Mouse (Mus musculus): ENCODE measurements around the gene Syt3. TPM values are rescaled to one million over a fixed set of nuclear protein-coding genes. Genes with fewer than 3 reads are reported as not detected.

Gene Syt3
- polyA plus RNA-seq, 1 experiment from 2014 or later, result 3.5 TPM

DNA sequence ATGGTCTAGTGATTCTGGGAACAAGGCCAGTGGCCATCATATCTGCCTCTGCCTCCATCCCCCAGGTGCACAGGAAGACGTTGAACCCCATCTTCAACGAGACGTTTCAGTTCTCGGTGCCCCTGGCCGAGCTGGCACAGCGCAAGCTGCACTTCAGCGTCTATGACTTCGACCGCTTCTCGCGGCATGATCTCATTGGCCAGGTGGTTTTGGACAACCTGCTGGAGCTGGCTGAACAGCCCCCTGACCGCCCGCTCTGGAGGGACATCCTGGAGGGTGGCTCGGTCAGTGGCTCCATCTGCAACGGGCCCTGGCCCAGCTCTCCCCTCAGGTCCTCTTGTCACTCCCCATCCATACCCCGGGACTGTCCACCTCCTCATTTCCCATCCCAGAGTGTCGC is 9.4 kb downstream of the Syt3 start:
- TF ChIP-seq CTCF (IDR thresholded peaks at IDR 0.05; ENCODE audit: low read depth), result no peak
- DNase-seq (ENCODE audit: low spot score) (no peak), ATAC-seq (replicated peaks; ENCODE audit: low FRiP score, low read depth) (no peak)
- no peaks in the 10 kb centered on the region for H3K9me3 ChIP-seq (replicated peaks; ENCODE audit: low read length)
- no peak overlapping the region for H3K27ac ChIP-seq
- H3K36me3 ChIP-seq (ENCODE audit: insufficient read depth, low read length), result no peaks in the 10 kb centered on the region
- H3K9ac ChIP-seq (ENCODE audit: low read depth, low read length), result no peak overlapping the region
- no peak overlapping the region for H3K4me3 ChIP-seq (replicated peaks; ENCODE audit: low read depth, low read length)
- no peaks in the 10 kb centered on the region for H3K27me3 ChIP-seq (ENCODE audit: insufficient read depth, low read length)
- no peak overlapping the region for H3K4me2 ChIP-seq (ENCODE audit: low read length)
- WGBS, result 92% methylated on average over 17 of the region's 17 CpGs
- H3K4me1 ChIP-seq (replicated peaks; ENCODE audit: insufficient read depth, low read length), result no peaks in the 10 kb centered on the region

DNA sequence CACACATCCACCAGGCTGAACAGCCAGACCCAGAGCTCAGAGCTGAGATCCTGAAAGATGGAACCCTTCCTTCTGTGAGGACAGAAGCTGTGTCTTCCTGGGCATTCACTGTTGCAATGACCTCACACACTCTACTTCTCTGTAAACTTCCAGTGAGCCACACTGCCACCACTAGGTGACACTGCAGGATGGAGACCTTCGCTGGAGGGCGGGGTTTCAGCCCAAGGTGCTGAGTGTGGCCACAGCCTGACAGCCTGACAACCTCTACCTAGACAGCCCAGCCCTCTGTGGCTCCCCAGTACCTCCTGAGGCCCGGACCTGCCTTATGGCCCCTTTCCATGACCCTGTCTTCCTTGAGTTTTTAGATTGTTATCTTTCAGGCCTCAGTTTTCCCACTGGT is 14.7 kb downstream of the Syt3 start:
- Histone ChIP-seq H3K36me3 (ENCODE audit: insufficient read depth, low read length) (no peaks in the 10 kb centered on the region), H3K4me3 (replicated peaks; ENCODE audit: low read depth, low read length) (no peak overlapping the region), H3K27me3 (ENCODE audit: insufficient read depth, low read length) (no peaks in the 10 kb centered on the region), H3K9me3 (replicated peaks; ENCODE audit: low read length) (no peaks in the 10 kb centered on the region), H3K27ac (no peak overlapping the region), H3K4me2 (ENCODE audit: low read length) (no peak overlapping the region), H3K4me1 (replicated peaks; ENCODE audit: insufficient read depth, low read length) (no peaks in the 10 kb centered on the region), H3K9ac (ENCODE audit: low read depth, low read length) (no peak overlapping the region)
- 13% methylated on average over 3 of the region's 3 CpGs for WGBS
- peak; percentile 70 for TF ChIP-seq CTCF (IDR thresholded peaks at IDR 0.05; ENCODE audit: low read depth)
- ATAC-seq (replicated peaks; ENCODE audit: low FRiP score, low read depth) (peak; percentile 56), DNase-seq (ENCODE audit: low spot score) (peak; percentile 51)

DNA sequence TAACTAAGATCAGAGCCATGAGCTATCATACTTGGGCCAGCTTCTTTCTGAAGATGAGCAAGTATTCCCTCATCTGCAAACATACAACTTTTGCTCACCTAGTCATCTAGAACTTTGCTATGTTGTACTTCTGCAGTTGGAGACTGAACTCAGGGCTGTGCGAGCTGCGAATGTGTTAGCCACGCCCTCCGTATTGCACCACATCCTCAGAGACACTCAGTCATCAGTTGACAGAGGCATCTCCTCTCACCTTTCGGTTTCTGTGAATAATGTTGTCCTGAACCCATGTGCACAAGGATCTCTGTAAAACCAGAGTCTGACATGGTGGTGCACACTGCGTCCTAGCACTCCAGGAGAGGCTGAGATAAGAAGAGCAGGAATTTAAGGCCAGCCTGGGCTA is 17.8 kb downstream of the Syt3 start:
- H3K9ac ChIP-seq (ENCODE audit: low read depth, low read length), result no peak overlapping the region
- ATAC-seq (replicated peaks; ENCODE audit: low FRiP score, low read depth) (no peak), DNase-seq (ENCODE audit: low spot score) (no peak)
- no peaks in the 10 kb centered on the region for H3K36me3 ChIP-seq (ENCODE audit: insufficient read depth, low read length)
- H3K4me1 ChIP-seq (replicated peaks; ENCODE audit: insufficient read depth, low read length), result no peaks in the 10 kb centered on the region
- no peak overlapping the region for H3K4me2 ChIP-seq (ENCODE audit: low read length)
- no peak overlapping the region for H3K27ac ChIP-seq
- 75% methylated on average over 6 of the region's 6 CpGs for WGBS
- TF ChIP-seq CTCF (IDR thresholded peaks at IDR 0.05; ENCODE audit: low read depth), result no peak
- H3K9me3 ChIP-seq (replicated peaks; ENCODE audit: low read length), result no peaks in the 10 kb centered on the region
- no peaks in the 10 kb centered on the region for H3K27me3 ChIP-seq (ENCODE audit: insufficient read depth, low read length)
- H3K4me3 ChIP-seq (replicated peaks; ENCODE audit: low read depth, low read length), result no peak overlapping the region

DNA sequence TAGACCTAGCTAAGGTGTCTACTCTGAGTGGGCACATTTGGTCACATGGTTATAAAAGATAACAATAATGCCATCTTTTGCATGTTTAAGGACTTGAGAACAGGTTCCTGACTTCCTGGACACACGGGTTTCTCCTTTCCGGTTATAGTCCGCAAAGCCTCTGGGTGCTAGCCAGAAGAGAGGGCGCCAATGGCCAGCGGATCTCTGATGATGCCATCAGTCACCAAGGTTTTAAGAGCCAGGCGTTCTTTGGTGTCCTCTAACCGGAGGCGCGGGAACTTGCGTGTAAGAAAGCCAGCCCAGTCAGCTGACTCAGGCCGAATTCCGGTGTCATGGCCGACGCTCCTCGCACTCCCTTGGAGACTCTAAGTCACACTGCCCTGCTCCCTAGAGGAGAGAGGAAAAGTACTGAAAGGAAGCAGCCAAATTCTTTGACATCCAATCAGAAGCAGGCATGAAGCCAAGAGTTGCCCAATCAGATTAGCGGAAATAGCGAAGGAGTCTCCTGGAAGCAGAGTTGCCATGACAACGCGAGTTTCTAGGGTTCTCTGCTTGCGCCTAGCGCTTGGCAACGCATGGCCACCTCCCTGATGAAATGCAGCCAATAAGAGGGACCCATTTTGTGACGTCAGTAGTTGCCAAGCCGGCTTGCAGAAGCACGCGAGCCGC is 21.6 kb downstream of the Syt3 start:
- Histone ChIP-seq H3K27ac (peak overlapping the region; percentile 56; the same call in 1 of the 2 replicates), H3K4me3 (replicated peaks; ENCODE audit: low read depth, low read length) (peak overlapping the region; percentile 23), H3K4me1 (replicated peaks; ENCODE audit: insufficient read depth, low read length) (no peaks in the 10 kb centered on the region), H3K9me3 (replicated peaks; ENCODE audit: low read length) (no peaks in the 10 kb centered on the region), H3K36me3 (ENCODE audit: insufficient read depth, low read length) (no peaks in the 10 kb centered on the region), H3K27me3 (ENCODE audit: insufficient read depth, low read length) (no peaks in the 10 kb centered on the region), H3K4me2 (ENCODE audit: low read length) (peak overlapping the region; percentile 49), H3K9ac (ENCODE audit: low read depth, low read length) (no peak overlapping the region)
- ATAC-seq (replicated peaks; ENCODE audit: low FRiP score, low read depth) (peak; percentile 95), DNase-seq (ENCODE audit: low spot score) (peak; percentile 99)
- 3% methylated on average over 27 of the region's 27 CpGs for WGBS
- TF ChIP-seq CTCF (IDR thresholded peaks at IDR 0.05; ENCODE audit: low read depth), result peak; percentile 29; the same call in 1 of the 2 replicates

DNA sequence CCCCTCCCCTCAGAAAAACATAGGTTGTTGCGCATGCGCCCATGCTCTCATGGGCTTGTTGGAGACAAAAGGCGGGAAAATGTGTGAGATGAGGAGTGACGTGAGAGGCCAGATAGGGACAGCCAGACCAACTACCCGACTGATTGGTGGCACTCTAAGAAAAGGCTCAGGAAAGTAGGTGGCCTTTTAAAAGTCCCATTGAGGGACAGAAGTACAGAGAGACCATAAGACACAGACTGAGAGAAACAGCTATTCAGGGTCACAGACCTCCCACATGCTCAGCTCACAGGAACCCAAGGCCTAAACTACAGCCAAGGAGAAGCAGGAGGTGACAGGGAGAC is 22.1 kb downstream of the Syt3 start:
- ATAC-seq (replicated peaks; ENCODE audit: low FRiP score, low read depth) (no peak), DNase-seq (ENCODE audit: low spot score) (no peak)
- Histone ChIP-seq H3K4me1 (replicated peaks; ENCODE audit: insufficient read depth, low read length) (no peaks in the 10 kb centered on the region), H3K4me3 (replicated peaks; ENCODE audit: low read depth, low read length) (no peak overlapping the region), H3K27ac (no peak overlapping the region), H3K9me3 (replicated peaks; ENCODE audit: low read length) (no peaks in the 10 kb centered on the region), H3K27me3 (ENCODE audit: insufficient read depth, low read length) (no peaks in the 10 kb centered on the region), H3K4me2 (ENCODE audit: low read length) (no peak overlapping the region), H3K36me3 (ENCODE audit: insufficient read depth, low read length) (no peaks in the 10 kb centered on the region), H3K9ac (ENCODE audit: low read depth, low read length) (no peak overlapping the region)
- WGBS, result 0% methylated on average over 5 of the region's 5 CpGs
- no peak for TF ChIP-seq CTCF (IDR thresholded peaks at IDR 0.05; ENCODE audit: low read depth)

DNA sequence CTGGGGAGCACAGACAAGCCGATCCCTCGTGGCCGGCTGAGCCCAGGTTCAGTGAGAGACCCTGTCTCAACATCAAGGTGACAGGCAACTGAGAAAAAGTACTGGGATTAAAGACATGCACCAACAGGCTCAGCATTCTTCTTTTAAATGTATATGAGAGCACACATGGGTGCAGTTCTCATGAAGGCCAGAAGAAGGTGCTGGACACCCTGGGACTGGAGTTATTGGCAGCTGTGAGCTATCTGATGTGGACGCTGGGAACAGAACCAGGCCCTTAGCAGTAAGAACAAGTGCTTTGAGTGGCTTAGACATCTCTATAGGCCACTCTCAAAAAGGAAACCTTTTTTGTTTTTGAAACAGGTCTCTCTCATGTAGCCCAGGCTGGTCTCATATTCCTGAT is 27.2 kb downstream of the Syt3 start:
- DNase-seq (ENCODE audit: low spot score), result no peak

DNA sequence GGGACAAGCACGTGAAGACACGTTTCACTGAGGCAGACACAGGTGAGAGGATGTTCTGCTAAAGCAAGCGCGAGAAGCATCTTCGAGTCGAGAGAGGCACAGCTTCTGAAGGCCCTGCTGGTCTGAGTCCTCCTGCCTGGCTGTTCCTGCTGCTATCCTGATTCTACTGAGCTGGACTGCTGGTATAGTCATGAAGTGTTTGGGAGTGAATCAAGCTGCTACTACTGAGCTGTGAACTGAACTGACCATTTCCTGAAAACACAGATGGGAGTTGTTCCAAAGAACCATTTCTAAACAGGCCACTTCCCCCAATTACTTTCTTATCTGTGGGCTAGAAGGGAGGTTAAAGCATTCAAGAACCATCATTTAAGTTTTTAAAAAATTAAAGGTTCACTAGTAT is 29.4 kb downstream of the Syt3 start:
- no peak overlapping the region for H3K4me2 ChIP-seq (ENCODE audit: low read length)
- DNase-seq (ENCODE audit: low spot score) (no peak), ATAC-seq (replicated peaks; ENCODE audit: low FRiP score, low read depth) (no peak)
- no peak overlapping the region for H3K9ac ChIP-seq (ENCODE audit: low read depth, low read length)
- H3K36me3 ChIP-seq (ENCODE audit: insufficient read depth, low read length), result no peaks in the 10 kb centered on the region
- H3K4me1 ChIP-seq (replicated peaks; ENCODE audit: insufficient read depth, low read length), result no peaks in the 10 kb centered on the region
- H3K9me3 ChIP-seq (replicated peaks; ENCODE audit: low read length), result no peaks in the 10 kb centered on the region
- no peaks in the 10 kb centered on the region for H3K27me3 ChIP-seq (ENCODE audit: insufficient read depth, low read length)
- no peak for TF ChIP-seq CTCF (IDR thresholded peaks at IDR 0.05; ENCODE audit: low read depth)
- WGBS, result 78% methylated on average over 6 of the region's 6 CpGs
- H3K27ac ChIP-seq, result no peak overlapping the region
- no peak overlapping the region for H3K4me3 ChIP-seq (replicated peaks; ENCODE audit: low read depth, low read length)

More for the DNA sequence above, 27.2 kb downstream of the Syt3 start:
- 83% methylated on average over 4 of the region's 4 CpGs for WGBS
- Histone ChIP-seq H3K4me3 (replicated peaks; ENCODE audit: low read depth, low read length) (no peak overlapping the region), H3K4me1 (replicated peaks; ENCODE audit: insufficient read depth, low read length) (no peaks in the 10 kb centered on the region), H3K27me3 (ENCODE audit: insufficient read depth, low read length) (no peaks in the 10 kb centered on the region), H3K9me3 (replicated peaks; ENCODE audit: low read length) (no peaks in the 10 kb centered on the region), H3K4me2 (ENCODE audit: low read length) (no peak overlapping the region), H3K9ac (ENCODE audit: low read depth, low read length) (no peak overlapping the region), H3K27ac (no peak overlapping the region), H3K36me3 (ENCODE audit: insufficient read depth, low read length) (no peaks in the 10 kb centered on the region)
- no peak for ATAC-seq (replicated peaks; ENCODE audit: low FRiP score, low read depth)
- no peak; the same call in 1 of the 2 replicates for TF ChIP-seq CTCF (IDR thresholded peaks at IDR 0.05; ENCODE audit: low read depth)
